Mouse (Mus musculus) inflammation-experienced regulatory T-cells, adult 6 months (primary cell): ENCODE data around the gene Chmp2b. TPM values are rescaled to one million over a fixed set of nuclear protein-coding genes. Genes with fewer than 3 reads are reported as not detected.

Source experiments
- ATAC-seq: one replicate; pipeline ENCODE4 v1.8.0; 2017
- polyA plus RNA-seq, 3 experiments: library from polyadenylated mRNA; unstranded; fragments of 100-300 nt; shearing (Covaris generic); gene quantifications; one replicate each; pipeline ENCODE4 v1.2.1; 2017

Gene Chmp2b
- 10 to 100 TPM; 21.7 to 28.2 (median 27.5) TPM for polyA plus RNA-seq

DNA sequence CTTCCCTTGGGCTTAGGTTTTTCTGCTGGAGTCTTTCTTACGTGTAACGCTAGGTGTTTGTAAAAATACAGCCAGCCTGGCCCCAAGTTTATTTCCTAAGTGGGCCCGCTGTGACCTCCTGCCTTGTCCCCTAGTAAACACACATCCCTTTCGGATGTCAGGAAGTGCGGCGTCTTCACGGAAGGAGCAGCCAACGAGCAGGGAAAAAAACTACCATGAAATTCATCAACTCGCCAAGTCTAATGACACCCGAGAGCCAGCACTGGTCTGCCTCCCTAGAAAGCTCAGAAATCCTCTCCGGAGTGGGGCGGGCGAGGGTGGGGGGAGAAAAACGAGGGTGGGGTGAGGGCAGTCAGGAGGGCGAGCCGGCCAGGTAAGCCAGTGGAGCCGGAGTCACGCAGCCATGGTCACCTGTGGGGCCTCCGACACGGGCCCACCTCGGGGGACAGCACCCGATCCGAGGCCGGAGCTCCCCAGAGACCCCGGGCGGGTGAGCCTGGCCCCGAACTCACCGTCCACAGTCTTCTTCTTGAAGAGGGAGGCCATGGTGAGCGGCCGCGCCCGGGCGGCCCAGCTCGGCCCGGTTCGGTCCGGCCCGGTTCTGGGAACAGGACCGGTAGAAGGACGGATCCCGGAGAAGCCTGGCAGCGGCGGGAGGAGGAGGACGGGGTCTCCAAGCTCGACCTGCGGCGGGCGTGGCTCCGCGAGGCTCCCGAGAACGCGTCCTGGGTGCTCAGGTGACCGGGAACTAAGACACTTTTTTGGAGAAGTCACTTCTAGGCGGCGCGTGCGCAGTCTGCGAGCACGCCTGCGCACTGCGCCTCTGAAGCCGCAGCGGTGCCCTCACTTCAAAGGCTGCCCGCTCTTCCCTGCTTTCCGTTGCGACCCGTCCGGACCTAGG is at the start of gene Chmp2b:
Chmp2b (minus strand) TSS at position 764 of the 901 bp plus-strand sequence.
- ATAC-seq, result peak; percentile 91

GRCm38 (mm10) chr16:65611678-65612077 is 49.2 kb upstream of the Chmp2b start:
- ATAC-seq, result no peak

DNA sequence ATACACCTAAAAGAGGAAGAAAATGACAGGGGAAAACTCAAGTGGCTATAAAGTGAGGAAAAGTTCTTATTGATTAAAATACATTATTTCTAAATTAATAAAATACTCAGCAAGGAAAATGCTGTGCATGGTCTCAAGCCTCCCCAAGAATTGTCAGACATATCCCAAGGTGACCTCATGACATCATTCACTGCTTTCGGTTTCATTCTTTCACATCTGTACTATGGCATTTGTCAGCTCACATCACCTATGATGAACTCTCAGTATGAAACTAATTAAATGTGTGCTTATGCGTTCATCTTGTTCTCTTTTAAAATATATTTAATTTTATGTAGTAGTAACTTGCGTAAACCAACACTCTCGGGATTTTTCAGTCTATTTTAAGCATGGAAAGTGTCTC is 38.3 kb upstream of the Chmp2b start:
- no peak for ATAC-seq

DNA sequence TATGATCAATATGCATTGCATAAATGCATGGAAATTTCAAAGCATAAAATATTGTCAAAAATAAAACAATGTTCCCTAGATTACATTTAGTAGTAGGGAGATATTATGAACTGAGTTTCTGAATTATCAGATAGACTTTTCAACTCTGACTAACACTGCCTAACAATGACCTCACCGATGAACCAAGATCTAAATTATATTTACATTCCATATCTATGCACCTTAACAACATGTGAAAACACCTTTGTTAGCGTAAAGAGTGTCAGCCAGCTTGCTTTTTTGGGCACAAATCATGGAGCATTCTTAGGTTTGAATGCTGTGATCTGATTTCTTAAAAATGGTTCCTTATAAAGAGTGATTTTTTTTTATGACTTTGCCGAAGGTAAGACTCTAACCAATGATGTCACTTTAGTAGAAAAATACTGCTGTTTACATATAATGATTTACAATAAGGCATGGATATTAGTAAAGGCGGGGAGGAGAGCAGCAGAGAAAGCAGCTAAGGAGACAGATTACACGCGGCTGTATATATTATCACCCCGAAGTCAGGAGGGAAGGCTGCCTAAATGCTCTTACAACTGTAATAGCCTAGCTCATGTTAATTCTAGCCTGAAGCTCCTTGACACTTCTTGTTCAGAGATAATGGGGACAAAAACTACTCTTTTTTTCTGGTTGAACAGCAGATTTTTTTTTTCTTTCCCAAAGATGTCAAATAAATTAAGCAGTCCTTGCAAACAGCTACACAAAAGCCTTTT is 23.8 kb upstream of the Chmp2b start:
- no peak for ATAC-seq

- ATAC-seq, result no peak
Observed at GRCm38 (mm10) chr16:65585699-65586098, 23.2 kb upstream of the Chmp2b start.

DNA sequence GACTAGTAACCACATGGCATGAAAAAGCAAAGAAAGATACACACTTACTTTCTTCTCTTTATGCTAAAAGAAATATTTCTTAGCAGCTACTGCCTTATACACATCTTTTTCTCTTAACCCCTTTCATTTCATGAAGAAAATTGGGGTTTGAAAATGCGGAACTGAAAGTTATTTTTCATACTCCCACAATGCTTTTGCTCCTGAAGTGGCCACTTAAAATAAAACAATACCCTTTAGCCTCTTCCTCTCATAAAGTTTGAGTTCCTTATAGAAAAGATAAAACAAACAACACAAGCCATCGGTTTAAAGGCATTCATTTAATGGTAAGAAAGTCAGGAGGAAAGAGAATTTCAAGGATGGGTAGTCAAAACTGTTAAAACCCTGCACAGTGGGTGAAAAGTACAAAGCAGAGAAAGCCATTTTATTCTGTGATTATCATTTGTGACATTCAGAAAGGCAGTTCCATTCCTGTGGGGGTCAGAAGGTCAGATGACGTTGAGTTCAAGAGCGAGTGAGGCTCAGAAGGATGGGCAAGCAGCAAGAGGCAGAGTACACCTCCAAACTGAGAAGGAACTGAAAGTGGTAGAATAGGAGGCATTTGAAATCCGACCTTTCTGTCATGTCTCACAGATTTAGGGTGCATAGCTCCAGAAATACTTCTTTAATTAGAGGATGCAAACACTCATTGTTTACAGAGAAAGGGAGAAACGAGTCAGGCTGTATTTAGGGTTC is 14.9 kb upstream of the Chmp2b start:
- ATAC-seq, result no peak

GRCm38 (mm10) chr16:65568853-65569252 is 6.3 kb upstream of the Chmp2b start:
- no peak for ATAC-seq

- ATAC-seq, result no peak
Observed at GRCm38 (mm10) chr16:65564951-65565350, 2.4 kb upstream of the Chmp2b start.

DNA sequence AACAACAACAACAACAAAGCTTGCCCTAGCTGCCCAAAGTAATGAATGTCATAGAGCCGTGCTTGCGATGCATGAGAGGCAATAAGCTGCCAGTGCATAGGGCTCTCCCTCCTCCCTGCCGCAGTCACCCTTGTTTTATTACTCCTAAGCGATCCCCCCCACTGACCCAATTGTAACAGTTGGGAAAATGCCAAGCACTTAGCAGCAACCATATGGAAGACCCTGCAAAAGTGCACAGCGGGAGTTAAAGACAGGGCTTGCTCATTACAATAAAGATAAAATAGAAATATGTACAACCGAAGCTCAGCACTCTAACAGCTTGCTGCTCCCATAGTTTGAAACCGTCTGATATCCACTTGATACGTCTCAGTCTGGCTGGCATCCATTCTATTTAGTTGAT is 1.8 kb upstream of the Chmp2b start:
- ATAC-seq, result no peak

- peak; percentile 21 for ATAC-seq
Observed at GRCm38 (mm10) chr16:65562864-65563206, 309 bp upstream of the Chmp2b start.

DNA sequence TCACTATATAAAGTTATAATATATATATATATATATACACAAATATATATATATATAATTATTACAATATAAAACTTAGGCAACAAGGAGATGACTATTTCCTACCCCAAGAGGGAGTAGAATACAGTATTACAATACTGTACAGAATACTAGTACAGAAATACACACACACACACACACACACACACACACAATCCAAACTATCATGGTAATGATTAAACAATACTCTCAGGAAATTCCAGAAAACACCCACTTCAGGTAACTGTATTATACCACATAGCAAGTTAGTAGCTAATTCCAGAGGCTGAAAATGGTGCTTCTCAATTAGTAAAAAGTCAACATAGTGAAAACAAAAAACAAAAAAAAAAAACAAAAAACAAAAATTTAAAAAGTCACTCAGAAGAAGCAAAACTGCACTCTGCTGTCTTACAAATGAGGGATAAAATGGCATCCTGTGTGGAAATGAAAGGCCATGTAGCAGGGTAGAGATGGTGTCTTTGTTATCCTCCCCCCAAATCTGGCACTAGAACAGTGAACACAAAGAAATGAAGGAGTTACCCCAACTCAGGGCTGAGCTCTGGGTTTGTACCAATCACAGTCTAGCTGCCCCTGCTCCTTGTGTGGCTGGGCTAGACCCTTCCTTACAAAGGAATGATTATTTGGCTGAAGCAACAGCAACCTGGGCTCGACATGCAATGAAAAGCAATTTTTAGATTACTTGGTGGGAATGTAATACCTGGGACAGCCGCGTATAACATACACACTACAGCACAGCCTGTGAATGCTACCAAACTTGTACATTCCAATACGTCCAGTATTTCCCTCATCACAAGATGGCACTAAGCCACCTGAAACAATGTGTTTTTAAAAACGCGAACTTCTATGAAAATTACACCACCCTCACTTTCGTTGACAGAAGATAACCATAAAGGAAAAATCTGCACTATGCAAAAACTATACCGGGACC is 1.2 kb downstream of the Chmp2b start:
- no peak for ATAC-seq

- no peak for ATAC-seq
Observed at GRCm38 (mm10) chr16:65559591-65559990, 2.9 kb downstream of the Chmp2b start.

- ATAC-seq, result no peak
Observed at GRCm38 (mm10) chr16:65557369-65557768, 5.2 kb downstream of the Chmp2b start.

DNA sequence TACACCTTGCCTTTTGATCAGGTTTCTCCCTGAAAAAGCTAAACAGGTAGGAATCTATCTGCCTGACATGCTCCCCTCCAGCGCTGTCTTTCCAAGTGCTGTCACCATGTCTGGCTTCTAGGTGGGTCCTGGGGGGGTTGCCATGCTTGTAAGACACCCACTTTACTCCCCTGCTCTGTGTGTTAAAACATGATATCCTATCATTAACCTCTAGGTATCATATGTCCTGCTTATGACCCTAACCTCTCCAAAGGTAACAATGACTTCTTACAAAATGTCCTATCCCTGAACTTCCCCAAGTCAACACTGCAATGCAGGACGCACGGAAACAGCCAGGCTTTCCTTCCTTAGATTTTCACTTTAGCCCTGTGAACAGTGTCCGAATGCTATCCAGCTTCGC is 8.3 kb downstream of the Chmp2b start:
- no peak for ATAC-seq

- no peak for ATAC-seq
Observed at GRCm38 (mm10) chr16:65550814-65551213, 11.7 kb downstream of the Chmp2b start.

- ATAC-seq, result no peak
Observed at GRCm38 (mm10) chr16:65548960-65549359, 13.6 kb downstream of the Chmp2b start.

DNA sequence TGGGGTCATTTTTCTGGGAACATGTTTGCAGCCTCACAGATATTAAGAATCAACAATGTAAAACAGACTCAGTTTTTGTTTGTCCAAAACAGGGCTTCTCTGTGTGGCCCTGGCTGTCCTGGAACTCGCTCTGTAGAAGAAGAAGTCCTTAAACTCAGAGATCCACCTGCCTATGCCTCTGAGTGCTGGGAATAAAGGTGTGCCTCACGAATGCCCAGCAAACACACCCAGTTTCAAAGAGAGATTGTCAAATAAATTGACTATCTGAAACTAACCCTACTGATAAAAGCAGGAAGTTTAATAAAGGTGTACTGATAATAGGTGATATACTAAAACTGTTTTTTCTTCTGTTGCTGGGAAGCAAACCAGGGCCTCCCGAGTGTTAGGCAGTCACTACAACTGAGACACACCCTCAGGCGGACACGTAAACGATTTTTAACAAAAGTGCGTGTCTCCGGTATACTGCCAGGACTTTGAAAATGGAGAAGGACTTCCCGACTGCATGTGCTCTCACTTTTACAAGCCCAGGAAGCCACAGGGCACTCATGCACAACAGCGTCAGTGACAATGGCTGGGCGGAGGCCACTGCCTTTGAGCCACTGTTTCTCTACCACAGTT is 18.7 kb downstream of the Chmp2b start:
- no peak for ATAC-seq

- peak; percentile 74 for ATAC-seq
Observed at GRCm38 (mm10) chr16:65533315-65533999, 29.1 kb downstream of the Chmp2b start.

DNA sequence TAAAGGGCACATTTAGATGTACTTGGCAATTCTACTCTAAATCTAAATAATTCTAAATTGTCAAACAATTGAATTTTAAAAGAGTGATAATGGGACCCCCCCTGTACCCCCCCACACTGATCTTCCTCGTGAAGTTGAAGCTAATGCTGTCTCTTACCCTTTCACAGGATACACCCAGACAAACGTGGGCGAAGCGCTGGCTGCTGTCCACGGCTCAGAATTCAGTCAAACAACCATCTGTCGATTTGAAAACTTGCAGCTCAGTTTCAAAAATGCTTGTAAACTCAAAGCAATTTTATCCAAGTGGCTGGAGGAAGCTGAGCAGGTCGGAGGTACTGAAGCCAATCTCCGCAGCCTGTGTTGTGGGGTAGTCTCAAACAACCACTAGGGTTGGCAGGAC is 30.9 kb downstream of the Chmp2b start:
- ATAC-seq, result no peak

GRCm38 (mm10) chr16:65529589-65529988 is 32.9 kb downstream of the Chmp2b start:
- no peak for ATAC-seq

GRCm38 (mm10) chr16:65526695-65527094 is 35.8 kb downstream of the Chmp2b start:
- no peak for ATAC-seq
